Mouse (Mus musculus): ENCODE data around the gene Ipo4.

Gene Ipo4

DNA sequence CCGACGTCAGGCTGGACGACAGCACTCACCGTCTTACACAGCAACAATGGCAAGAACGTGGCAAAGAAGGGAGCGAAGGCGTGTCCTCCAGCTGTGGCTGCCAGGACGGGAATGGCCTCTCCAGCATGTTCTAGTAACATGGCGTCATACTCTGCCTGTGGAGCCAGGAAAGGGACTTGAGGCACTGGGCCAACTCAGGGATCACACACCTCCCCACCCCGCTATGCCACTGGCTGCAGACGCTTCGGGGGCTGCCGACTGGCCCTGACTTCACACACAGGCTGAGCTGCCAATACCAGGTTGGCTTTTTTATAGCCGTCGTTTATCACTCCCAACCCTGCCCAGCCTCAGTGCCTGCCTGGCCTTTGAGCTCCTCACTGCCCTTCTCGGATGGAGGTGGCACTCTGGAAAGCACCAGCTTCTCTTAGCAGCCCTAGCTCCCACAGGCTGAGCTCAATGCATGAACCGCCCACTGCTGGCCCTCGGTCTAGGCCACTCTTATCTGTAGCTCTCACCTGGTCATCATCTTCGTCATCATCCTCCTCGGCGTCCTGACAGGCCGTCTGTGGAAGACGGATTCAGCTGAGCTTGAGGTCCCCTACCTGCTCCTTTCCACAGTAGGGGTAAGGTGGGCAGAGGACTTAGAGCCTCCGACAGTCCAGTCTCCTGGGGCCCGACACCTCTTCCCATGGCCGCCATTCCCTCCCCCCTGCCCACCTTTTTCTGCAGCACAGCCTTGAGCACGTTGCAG is 7.5 kb downstream of the Ipo4 start:
- DNase-seq = no peak

DNA sequence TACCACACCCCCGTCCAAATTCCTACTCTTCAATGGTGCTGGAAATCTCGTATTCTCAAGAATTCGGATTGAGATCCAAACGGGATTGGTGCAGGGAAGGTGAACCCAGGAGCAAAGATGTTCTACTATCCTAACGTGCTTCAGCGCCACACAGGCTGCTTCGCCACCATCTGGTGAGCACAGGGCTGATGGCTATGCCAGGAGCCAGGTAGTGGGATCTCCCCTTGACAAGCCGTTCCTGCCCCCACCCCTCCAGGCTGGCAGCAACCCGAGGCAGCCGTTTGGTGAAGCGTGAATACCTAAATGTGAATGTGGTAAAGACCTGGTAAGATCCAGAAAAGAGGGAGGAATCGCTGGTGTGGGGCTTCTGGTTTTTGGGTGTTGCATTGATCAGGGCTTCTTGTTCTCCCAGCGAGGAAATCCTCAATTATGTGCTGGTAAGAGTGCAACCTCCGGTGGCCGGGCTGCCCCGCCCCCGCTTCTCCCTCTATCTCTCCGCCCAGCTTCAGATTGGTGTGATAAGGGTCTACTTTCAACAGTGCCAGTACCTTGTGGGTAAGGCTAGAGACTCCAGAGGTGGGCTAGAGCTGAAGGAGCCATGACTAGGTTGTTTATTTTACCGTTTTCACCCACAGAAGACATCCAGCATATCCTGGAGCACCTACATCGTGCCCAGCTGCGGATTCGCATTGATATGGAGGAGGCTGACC is 17.1 kb downstream of the Ipo4 start:
- DNase-seq = no peak

DNA sequence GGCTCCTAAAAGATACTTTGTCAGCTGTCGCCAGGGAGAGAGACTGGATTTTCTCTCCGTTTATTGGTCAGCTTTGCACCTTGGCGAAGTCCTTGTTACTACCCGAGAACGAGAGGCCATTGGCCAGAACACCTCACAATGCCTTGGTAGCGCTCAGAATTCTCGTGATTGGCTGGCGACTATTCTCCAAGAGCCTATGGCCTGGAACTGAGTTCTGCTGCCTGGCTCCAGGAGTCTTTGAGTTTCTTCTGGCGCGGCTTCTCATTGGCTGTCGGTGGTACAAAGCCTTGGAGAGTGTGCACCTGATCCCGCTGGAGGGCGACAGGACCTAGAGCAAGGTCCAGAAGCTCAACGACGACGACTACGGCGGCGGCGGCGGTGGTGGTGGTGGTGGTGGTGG is 17.9 kb downstream of the Ipo4 start, which contains the start of gene Rec8:
TSS of gene Rec8 (plus strand) at position 216 of the 400 bp plus-strand sequence.
- peak; percentile 57 for DNase-seq

DNA sequence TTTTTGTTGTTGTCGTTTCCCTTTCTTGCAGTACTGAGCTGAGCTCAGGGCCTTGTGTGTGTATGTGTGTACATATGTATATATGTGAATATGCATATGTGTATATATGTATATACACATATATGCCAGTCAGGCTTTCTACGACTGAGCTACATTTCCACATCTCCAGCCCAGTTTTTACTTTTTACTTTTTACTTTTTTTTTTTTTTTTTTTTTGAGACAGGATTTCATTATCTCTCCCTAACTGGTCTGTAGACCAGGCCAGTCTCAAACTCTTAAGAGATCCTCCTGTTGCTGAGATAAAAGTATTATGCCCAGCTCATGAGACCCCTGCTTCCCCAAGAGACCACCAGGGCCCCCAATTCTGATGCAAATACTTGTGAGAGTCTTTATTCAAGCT is 18.9 kb downstream of the Ipo4 start:
- no peak for DNase-seq

DNA sequence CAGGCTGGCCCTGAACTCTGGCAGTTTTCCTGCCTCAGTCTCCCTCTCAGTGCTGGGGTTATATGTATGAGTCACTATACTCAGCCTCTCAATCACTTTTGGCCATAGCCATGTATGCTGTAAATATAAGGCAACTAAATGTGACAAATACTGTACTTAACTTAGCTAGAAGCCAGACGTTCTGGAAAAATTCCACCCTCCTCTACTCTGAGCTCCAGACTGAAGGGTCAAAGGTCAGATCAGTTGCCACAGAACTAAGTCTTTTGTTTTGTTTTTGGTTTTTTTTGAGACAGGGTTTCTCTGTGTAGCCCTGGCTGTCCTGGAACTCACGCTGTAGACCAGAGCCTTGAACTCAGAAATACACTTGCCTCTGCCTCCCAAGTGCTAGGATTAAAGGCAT is 19.9 kb downstream of the Ipo4 start:
- DNase-seq = no peak

DNA sequence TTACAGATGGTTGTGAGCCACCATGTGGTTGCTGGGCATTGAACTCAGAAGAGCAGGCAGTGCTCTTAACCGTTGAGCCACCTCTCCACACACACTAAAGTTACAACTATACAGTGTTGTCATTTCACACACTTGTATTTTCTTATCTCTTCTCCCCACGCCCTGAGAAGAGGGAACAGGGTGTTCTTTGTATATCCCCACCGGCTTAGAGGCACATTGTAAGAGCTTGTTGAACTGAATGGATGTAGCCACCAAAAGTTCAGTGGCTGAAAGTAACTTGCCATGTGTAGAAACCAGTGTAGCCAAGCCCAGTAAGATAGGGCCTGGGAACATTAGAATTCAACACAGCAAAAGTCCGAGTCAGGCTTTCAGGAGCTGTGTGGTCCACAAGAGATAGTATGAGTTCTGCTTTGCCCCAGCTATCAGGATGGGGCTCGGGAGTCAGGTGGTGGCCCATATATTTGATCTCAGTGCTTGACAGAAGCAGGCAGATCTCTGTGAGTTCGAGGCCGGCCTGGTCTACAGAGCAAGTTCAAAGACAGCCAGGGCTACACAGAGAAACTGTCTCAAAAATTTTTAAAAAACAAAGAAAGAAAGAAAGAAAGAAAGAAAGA is 21.1 kb downstream of the Ipo4 start:
- DNase-seq = no peak

DNA sequence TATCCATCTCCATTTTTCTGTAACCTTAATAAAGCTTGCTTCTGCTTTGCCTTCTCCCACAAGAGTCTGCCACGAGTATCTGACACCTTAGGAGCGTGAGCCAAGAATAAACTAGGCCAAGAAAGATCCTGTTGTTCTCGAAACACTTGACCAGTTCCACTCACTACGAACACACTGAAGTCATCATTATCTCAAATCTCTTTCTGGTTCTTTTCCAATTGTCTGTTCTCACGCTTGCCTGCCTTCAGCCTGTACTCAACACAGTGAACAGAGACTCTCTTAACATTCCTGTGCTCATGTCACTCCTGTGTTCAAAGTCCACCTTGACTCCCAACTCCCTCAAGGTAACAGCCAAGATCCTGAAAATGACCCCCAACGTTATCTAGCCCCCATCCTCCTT is 22.4 kb downstream of the Ipo4 start:
- no peak for DNase-seq

DNA sequence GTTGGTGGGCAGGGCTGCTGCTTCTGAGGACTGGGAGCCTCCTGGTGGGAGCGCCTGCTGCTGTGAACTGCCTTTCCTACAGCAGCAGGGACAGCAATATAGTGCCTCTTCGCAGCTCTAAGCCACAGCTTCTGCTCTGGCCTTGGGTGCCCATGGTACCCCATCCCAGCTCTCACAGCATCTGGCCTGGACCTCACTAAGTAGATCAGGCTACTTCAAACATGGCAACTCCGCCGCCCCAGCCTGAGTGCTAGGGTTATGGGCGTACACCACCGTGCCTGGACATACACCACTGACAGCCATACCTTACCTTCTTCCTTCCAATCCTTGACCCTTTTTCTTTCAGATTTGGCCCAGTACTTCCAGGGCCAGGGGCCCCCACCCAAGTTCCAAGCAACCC is 27.4 kb downstream of the Ipo4 start:
- no peak for DNase-seq

DNA sequence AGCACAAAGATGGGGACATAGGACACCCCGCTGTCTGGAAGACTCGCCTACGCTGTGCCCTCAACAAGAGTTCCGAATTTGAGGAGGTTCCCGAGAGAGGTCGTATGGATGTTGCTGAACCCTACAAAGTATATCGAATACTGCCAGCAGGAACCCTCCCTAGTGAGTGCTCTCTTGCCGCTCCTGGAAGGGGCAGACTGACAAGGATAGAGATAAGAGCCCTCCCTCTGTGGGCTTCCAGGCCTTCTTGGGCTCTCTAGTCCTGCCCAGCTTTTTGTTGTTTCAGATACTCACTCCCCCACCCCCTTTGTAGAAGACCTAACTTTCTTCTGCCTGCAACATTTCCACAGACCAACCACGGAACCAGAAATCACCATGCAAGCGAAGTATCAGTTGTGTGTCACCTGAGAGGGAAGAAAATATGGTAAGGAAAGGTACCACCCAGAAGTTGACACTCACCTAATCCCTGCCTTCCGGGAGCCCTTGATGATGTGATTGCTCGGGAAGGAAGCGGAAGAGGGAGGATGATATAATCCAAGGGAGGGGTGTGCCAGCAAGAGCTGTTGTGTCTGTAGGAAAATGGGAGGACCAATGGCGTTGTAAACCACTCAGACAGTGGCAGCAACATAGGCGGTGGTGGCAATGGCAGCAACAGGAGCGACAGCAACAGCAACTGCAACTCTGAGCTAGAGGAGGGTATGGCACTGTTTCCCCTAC is 29.9 kb downstream of the Ipo4 start:
- no peak for DNase-seq

DNA sequence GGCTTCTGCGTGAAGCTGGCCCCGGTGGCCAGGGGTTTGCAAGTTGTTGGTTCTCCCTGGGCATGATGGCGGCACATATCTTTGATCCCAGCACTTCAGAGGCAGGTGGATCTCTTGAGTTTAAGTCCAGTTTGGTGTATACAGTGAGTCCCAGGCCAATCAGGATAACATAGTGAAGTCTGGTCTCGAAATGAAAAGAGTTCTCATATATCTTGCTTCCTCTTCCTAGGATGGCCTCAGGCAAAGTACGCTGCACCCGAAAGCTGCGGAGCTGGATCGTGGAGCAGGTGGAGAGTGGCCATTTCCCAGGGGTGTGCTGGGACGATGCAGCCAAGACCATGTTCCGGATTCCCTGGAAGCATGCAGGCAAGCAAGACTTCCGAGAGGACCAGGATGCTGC is 30.9 kb downstream of the Ipo4 start:
- no peak for DNase-seq

DNA sequence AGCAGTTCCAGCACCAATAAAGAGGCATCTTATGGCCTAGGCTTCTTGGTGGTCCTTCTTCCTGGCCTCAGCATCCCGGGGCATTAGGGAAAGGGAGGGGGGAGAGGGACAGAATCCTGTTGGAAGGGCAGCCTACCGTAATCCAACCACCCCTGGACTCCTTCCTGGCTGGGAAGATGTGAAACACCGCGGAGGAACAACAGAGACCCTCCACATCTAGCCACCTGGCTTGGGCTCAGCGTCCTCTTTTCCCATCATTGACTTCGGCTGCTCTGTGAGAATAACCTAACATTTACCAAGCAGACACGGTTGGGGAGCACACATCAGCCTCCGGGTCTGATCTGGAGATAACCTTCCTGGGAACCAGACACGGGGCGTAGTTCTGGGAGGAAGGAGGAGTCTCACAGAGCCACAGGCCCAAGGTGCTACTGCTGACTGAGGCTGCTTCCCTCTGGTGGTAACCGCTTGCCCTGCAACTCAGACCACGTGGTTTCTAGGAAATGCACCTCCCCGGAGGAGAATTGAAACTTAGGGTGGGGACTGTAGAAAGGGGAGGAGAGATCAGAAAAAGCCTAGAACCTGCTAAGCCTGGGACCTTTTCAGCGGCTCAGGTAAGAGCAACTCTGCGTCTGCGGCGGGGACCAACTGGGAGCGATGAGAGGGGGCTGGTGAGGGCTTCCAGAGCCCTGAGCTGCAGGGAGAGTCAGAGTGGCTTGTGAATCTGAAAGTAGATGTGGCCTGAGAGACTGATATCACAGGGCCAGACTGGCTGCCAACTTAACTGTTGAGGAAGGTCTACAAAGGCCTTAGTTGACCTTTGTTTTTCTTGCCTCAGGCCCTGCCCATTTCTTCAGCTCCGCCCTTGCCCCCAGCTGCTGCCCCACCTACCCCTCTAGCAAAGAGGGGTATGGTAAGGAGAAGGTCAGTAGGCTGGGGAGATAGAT is 31.9 kb downstream of the Ipo4 start:
- DNase-seq = peak; percentile 77

DNA sequence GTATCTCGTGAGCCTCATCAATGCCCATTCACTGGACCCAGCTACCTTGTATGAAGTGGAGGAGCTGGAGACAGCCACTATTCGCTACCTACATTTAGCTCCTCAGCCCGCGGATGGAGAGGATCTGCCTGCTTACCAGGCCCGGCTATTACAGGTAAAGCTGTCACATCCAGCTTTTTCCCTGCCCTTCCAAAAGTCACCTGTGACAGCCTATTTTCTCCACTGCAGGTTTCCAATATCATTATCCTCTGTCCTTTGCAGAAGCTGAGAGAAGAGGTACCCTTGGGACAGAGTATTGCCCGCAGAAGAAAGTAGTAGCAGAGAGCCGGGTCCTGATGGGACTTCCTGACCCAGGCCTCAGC is 32.5 kb downstream of the Ipo4 start, which contains the start of gene Irf9:
TSS of gene Irf9 (plus strand) at position 301 of the 362 bp plus-strand sequence.
- DNase-seq = no peak

DNA sequence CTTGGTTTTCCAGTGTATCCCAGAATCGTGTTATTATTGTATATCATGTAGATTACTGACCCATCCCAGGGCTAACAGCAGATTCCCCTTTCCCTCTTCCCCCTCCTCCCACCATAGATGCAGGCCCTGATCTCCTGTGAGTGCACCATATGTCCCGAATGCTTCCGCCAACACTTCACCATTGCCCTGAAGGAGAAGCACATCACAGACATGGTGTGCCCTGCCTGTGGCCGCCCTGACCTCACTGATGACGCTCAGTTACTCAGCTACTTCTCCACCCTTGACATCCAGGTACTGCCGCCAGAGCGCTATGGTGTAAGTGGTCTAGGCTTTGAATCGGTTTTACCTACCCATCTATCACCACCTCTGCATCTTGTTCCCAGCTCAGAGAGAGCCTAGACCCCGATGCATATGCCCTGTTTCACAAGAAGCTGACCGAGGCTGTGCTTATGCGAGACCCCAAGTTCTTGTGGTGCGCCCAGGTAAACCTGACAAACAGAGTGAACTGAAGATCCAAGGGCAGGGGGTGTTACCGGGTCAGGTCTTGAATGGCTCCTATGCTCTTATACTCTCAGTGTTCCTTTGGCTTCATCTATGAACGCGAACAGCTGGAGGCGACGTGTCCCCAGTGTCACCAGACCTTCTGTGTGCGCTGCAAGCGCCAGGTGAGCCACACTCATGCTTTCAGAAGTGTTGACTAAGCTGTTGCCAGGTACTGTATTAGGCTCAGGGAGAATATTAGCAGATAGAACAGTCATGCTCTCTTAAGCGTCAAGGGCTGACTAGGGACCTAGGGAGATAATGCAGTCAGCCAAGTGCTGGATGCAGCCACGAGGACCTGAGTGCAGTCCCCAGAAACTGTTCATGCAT is 37.0 kb downstream of the Ipo4 start:
- no peak for DNase-seq

DNA sequence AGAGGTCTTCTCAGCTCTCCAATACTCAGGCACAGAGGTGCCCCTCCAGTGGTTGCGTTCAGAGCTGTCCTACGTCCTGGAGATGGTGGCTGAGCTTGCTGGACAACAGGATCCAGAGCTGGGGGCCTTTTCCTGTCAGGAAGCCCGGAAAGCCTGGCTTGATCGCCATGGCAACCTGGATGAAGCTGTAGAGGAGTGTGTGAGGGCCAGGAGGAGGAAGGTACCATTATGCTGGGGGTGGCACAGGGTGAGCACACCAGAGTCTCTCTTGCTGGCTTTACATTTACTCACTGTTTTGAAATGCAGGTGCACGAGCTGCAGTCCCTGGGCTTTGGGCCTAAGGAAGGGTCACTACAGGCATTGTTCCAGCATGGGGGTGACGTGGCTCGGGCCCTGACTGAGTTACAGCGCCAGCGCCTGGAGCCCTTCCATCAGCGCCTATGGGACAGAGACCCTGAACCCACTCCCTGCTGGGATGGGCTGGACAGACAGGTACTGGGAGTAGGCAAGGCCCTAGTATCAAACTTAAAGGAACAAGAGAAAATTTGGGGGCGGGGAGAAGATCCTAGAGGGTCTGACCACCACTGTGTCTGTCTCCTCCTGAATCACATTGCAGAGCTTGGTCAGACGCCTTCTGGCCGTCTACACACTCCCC is 39.6 kb downstream of the Ipo4 start:
- DNase-seq = no peak

DNA sequence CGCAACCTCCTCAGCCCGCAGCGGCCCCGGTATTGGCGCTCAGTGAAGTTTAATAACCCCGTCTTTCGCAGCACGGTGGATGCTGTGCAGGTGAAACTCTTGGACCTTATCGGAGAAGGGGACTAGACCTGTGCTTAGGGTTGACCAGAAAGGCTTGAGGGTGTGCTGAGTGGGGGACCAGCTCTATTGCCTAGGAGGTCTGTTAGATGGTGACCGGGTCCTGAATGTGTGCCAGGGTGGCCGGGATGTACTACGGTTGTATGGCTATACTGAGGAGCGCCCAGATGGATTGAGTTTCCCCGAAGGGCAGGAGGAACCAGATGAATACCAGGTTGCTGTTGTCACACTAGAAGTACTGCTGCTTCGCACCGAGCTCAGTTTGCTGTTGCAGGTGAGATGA is 43.5 kb downstream of the Ipo4 start:
- no peak for DNase-seq

DNA sequence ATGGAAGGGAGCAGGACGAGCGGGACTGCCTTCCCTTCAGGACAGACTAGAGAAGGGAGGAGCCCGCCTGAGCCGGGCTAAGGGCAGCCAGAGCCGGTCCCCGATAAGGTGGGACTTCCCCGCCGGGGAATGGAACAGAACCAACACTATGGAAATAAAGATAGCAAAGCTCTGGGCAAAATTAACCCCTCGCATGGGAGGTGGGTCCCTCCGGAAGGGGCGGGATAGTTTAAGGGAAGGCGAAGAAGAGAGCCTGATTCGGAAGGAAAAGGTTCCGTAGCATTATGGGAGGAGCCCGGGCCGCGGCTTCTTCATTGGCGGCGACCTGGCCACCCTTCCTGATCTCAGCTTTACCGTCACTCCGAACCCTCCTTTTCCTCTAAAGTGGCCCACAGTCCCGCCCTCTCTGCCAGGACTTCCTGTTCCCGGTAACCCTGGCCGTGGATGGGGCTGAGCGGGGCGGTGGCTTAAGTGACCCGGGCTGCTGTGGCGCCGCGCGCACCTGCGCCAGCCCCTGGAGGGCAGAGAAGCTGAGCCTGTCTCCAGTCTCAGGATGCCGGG is 44.3 kb downstream of the Ipo4 start, which contains the start of gene Rnf31:
TSS of gene Rnf31 (plus strand) at position 378 of the 561 bp plus-strand sequence.
- peak; percentile 90 for DNase-seq

DNA sequence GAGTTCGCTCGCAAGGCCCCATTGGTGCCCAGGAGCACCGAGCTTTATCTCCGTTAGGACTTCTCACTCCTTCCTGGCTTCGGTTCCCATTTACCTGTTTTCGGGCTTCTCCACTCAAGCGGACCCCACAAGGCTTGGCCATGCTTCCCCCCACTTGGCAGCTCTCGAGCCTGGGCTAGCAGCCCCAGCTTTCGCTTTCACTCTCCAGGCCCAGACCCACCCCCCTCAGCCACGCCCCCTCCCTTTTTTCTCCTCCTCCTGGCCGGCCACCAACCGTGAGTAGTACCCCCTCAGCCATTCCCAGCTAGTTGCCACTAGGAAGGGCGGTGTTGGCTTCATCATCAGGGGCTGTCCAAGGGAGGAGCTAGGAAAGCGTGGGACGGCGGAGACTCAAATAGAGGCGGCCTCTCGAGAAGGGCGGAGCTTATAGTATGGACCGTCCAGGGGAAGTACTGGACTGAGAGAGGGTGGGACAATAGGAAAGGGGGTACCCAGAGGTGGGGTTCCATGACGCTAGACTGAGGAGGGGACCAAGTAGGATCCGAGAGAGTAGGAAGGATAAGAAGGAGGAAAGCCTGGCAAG is 44.9 kb downstream of the Ipo4 start, which contains the start of gene Psme2:
TSS of gene Psme2 (minus strand) at position 366 of the 583 bp plus-strand sequence.
- DNase-seq = peak; percentile 73

DNA sequence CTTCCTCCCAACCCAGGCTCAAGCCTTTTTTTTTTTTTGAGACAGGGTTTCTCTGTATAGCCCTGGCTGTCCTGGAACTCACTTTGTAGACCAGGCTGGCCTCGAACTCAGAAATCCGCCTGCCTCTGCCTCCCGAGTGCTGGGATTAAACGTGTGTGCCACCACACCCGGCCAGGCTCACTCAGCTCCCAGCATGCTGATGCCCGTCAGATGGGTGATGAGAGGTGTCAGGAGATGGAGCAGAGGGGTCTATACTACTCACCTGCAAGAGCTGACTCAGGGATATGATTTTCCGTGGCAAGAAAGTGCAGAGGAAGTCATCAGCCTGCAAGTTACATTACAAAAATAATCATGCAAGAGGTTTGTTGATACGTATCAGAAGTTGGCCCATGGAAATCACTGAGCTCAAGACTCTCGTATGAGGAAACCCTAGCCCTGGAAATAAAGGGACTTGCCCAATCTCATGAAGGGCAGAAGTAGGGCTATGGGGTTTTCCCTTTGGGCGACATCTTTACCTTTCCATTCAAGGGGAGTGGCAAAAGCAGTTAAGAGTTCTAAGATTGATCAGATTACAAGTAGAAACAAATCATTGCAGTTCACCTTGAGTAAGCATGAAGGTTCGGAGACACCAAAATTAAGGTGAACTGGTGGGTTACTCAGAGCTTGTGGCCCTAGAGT is 45.8 kb downstream of the Ipo4 start:
- DNase-seq = no peak

DNA sequence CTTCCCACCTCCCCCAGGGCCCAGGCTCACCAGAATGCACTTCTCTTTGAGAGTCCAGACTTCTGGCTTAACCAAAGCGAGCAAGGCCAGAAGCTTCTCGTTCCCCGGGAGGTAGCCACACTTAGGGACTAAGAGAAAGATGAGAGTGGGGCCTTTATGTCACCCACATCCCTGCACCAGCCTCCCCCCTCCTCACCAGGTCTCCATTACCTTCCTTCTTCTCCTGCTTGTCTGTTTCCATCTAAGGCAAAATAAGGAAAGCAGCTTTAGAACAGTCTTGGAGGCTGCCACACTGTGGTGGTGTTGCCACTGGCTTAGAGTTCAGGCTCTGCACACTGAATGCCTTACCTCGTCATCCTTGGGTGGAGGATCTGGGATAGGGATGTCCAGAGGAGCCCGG is 46.5 kb downstream of the Ipo4 start:
- DNase-seq = no peak

Measured in cerebellum, adult 8-10 months (tissue).